Mouse (Mus musculus) heart, adult 18-20 months (tissue): ENCODE measurements around the gene Lmx1b. TPM values are rescaled to one million over a fixed set of nuclear protein-coding genes. Genes with fewer than 3 reads are reported as not detected.

Source experiments
- DNase-seq, 2 experiments: peaks; one replicate each; pipeline ENCODE4 v3.0.0; 2021 to 2022; ENCODE audit warnings: mixed read lengths in 1 of 2
- total RNA-seq, 2 experiments: library from RNA; stranded (reverse); gene quantifications; 2 replicates each; pipeline ENCODE4 v1.2.3; 2021

Lmx1b gene
- total RNA-seq, 2 experiments from 2014 or later, result 0.05 TPM; not detected in 1

- DNase-seq, result no peak
Measured at GRCm38 (mm10) chr2:33630081-33631021, 10.0 kb downstream of the Lmx1b start.

DNA sequence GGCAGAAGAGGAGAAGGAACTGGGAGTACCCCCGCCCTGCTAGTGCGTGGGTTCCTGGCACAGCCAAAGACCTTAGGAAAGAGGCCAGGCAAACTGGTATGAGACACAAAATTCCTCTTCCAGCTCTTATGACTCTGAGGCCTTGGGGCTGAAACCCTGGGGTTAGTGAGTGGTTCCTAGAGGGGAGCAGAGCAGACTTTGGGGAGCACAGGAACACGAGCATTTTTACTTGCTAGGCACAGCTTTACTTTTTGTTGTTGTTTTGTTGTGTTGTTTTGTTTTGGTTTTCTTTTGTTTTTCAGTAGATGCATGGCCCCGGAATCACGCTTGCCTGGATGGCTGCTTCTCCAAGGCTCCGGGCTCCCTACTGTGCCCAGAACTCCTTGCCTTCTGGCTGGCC lies 10.7 kb downstream of the Lmx1b start:
- DNase-seq, result no peak

GRCm38 (mm10) chr2:33628791-33629190 lies 11.5 kb downstream of the Lmx1b start:
- no peak for DNase-seq

DNA sequence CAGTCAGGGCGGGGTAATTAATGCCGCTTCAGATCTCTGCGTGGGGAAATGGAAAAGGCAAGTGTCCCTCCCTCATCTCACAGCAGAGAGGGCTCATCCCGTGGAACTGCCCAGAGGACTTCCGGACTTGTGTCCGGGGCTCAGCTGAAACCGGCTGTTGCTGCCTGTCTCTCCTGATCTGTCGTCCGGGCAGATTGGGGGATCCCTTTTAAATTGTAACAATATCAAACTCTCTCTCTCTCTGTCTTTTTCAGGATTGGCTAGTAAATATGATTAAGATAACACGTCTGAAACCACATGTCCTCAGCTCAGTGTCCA lies 13.3 kb downstream of the Lmx1b start:
- DNase-seq, result no peak

DNA sequence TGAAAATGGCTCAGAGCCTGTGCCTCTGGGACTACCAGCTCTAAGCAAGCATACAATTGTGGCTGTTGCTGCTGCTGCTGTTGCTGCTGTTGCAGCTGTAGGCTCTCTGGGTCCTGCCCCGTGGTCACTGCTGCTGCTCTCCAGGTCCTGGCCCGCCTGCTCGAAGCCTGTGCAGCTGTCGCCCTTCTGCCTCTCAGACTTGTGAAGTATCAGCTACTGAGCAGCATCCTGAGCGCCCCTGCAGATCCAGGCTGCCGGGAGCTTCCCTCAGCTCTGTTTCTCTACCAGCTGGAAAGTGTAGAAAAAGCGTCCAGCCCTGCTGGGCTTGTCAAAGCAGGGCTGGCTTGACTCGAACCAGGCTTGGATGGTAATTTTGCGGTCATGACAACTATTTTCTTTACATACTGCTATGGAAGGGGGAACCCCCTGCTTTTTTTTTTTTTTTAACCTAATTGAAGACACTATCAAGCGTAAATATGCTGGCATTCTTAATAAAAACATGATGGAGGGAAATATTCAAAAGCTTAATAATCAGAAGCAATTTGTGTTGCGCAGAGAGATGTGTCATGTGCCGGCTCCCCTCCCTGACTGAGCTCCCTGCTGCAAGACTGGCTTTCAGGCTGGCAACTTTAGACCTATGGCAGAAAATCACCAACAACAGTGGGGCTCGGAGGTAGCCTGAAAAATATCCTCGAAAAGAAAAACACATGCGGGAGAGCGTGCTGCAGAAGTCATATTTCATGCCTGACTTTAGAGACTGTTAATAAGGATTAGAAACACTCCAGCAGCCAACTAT lies 13.9 kb downstream of the Lmx1b start:
- DNase-seq, result no peak

DNA sequence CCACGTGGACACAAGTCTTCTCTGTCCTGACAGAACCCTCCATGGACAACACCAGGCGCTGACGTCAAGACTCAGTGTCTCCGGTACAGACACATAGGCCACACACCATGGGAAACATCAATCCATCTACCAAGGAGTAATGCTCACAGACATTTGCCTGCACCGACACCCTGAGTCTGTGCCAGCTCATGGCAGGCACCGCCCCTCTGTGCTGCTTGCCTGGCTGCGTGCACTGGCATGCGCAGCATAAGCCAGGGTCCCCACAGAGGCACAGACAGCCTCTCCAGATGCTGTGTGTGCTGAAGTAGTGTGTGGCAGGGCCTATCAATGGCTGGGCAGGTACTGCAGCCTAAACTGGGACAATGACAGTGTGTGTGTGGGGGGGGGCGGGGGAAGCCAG lies 22.6 kb downstream of the Lmx1b start:
- no peak for DNase-seq

GRCm38 (mm10) chr2:33616411-33616843 lies 23.9 kb downstream of the Lmx1b start:
- DNase-seq, result no peak

DNA sequence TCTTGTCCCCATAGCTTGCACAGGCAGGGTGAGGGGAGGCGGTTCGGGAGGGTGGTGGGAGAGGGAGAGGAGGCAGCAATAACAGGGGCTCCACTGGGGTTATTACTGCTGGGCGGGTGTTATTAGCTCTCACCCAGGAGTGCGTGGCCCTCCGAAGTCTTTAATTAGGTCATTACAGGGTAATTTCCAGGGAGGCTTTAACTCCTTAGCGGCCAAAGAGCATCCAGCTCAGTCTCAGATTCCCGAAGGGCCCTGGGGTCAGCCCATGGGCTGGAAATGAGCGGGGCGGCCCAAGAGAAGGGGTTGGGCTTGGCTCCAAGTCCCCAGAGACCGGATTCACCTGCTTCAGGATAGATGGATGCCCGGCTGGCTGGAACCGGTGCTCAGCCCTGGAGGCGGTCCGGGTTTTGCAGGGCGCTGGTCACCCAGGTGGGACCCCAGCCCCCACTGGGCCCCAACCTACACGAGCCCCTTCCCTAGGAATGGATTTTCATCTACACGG lies 24.4 kb downstream of the Lmx1b start:
- no peak for DNase-seq

- DNase-seq, result no peak
Measured at GRCm38 (mm10) chr2:33605487-33606256, 34.6 kb downstream of the Lmx1b start.

DNA sequence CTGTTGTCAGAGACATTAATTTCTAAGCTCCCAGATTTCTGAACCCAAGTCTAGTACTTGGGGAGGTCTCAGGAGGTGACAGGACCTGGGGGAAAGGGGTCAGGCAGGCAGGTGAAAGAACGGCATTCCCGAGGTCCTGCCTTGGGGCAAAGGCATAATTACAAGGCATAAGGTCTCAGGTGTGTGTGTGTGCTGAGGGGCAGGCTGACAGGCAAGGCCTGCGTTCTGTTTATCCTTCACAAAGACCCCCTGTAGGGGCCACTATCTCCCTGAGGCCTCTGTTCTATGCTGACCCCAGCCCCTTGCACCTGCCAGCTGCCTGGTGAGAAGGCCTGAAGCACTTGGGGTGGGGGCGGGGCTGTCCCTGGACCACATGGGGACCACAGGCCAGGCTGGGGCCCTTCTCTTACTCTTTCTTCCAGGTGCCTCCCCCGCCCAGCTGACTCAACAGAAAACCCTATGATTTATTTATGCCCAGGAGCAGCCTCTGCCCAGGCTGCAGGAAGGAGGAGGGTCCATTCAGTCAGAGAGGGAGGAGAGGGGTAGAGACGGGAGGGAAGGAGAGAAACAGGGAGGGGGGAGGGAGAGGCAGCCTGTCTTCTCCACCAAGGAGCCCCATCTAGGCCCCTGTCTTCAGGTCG lies 35.3 kb downstream of the Lmx1b start:
- DNase-seq, result no peak

GRCm38 (mm10) chr2:33600520-33600919 lies 39.8 kb downstream of the Lmx1b start:
- no peak for DNase-seq

DNA sequence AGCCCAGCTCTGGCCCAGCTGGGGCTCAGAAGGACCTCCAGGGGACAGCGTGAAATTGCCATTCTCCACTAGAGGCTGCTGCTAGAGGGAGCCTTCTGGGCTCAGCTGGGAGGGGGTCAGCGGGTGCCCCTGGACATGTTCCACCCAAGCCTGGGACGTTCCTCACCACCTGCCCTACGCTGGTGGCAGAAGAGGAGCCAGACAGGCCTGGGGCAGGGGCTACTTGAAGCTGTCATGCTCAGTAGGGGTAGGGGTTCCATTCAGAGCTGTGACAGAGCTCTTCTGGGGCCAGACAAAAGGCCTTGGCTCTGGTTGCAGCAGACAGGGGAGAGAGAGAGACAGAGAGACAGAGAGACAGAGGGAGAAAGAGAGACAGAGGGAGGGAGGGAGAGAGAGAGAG lies 42.9 kb downstream of the Lmx1b start:
- DNase-seq, result no peak

DNA sequence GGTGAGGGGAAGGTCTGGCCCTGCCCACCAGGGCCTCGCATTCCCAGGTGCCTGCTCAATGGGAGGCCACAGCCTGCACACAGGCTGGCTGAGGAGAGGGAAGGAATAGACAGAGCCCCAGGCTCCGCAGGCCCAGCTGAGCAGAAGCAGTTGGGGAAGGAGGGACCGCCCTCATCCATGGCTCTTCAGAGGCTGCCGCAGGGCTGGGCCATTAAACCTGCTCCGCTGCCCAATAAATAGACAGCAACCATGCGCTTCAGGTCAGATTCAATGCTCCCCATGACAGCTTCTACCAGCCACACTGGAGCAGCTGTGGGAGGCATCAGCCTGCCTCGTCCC lies 45.3 kb downstream of the Lmx1b start:
- DNase-seq, result no peak

- no peak for DNase-seq
Measured at GRCm38 (mm10) chr2:33594181-33595084, 45.9 kb downstream of the Lmx1b start.

DNA sequence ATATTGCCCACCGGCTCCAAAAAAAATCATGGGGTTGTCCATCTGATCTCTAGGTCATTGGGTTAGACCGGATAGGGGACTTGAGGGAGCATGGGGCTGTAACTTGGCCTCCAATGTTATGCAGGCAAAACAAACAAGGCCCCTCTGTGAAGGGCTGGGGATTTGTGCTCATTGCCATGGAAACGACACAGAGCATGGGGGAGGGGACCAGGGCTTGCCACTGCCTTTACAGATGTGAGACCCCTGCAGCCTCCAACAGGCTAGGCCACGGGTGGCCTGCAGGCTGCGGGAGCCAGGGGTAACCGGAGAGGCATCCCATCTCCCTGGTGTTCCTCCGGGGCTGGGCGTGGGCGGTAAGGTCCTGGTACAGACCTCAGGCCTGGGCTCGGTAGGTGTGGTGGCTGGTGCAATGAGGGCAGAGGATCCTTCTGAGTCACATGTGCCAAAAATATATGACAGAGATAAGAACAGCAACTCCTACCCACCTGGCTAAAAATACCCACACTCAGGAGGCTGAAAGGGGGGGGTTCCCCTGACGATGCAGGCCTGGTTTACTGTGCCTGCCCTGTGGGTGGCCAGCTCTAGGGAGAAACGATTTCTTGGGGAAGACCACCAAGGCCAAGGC lies 47.3 kb downstream of the Lmx1b start:
- peak; percentile 40 to 52 for DNase-seq

DNA sequence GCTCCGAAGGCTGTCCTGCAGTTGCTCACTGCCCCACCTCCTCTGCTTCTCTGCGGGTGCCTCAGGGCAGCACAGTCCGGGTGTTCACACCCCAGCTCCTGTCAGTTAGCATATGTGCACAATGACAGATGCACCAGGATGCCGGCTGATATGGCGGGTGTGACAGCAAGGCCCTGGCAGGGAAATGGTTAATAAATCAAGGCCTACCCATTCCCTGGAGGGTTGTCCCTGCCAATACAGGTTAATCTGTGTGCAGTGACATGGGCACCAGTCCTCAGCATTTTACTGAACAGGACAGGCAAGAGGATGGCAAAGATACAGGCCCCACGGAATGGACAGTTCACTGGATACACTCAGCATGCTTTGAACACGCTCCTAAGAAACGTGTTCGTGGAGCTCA lies 51.0 kb downstream of the Lmx1b start:
- no peak for DNase-seq

- DNase-seq, result no peak
Measured at GRCm38 (mm10) chr2:33584937-33585910, 55.1 kb downstream of the Lmx1b start.

DNA sequence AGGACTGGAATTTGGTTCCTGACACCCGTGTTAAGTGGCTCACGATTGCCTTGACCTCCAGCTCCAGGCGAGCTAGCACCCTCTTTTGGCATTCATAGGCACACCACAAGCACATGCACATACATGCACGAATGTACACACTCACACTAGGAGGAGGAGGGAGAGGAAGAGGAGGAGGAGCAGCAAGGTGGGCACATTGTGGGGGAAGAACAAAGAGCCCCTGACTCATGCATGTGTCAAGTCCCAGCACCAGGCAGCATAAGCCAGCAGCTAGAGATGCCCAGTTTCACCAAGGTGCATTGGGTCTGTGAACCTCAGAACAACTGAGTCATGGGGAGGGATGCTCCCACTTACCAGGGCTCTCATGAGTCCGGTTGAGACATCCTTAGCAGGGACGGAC lies 56.5 kb downstream of the Lmx1b start:
- no peak for DNase-seq

DNA sequence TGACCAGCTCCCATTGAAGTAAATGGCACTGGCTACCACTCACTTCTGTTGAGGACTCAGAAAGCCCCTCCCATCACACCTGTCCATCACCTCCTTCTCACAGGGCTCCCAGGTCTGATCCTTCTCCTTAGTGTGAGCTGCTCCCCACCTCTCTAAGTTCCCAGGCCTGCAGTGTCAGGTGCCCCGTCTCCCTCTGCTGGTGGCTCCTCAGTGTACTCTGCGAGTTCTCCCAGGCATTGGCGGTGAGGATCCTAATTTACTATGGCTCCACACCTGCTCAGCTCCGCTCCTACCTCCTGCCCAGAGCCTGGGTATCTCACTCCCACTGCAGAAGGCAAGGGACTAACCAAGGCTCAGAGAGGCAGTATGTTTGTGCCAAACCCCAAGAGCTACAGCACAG lies 57.0 kb downstream of the Lmx1b start:
- no peak for DNase-seq
